Mouse (Mus musculus) adipocyte (in vitro differentiated cells): Measurements from ENCODE around the gene Ero1lb.
A peak's percentile ranks its signal among the peaks of the same experiment; 100 is the strongest.

ENCODE experiments used
- DNase-seq: peaks from one replicate; pipeline ENCODE4 v3.0.0-alpha.2; 2016; ENCODE audit warnings: low spot score

The Ero1lb gene

GRCm38 (mm10) chr13:12565621-12566390 is at the start of gene Ero1lb:
TSS of gene Ero1lb (plus strand) at chr13:12565874.
- peak; percentile 93 for DNase-seq

GRCm38 (mm10) chr13:12519371-12519770 is 46.3 kb upstream of the Ero1lb start:
- no peak for DNase-seq

GRCm38 (mm10) chr13:12519955-12520584 is 45.6 kb upstream of the Ero1lb start, which contains the start of gene Edaradd:
TSS of gene Edaradd (minus strand) at chr13:12520438.
- DNase-seq: no peak

- DNase-seq: no peak
Measured at GRCm38 (mm10) chr13:12522346-12522745, 43.3 kb upstream of the Ero1lb start.

- DNase-seq: no peak
Measured at GRCm38 (mm10) chr13:12525678-12526077, 40.0 kb upstream of the Ero1lb start.

- DNase-seq: no peak
Measured at GRCm38 (mm10) chr13:12534628-12535027, 31.0 kb upstream of the Ero1lb start.

- peak; percentile 41 for DNase-seq
Measured at GRCm38 (mm10) chr13:12537971-12538370, 27.7 kb upstream of the Ero1lb start.

GRCm38 (mm10) chr13:12539716-12540115 is 26.0 kb upstream of the Ero1lb start:
- DNase-seq: no peak

- no peak for DNase-seq
Measured at GRCm38 (mm10) chr13:12540119-12540518, 25.6 kb upstream of the Ero1lb start.

- DNase-seq: no peak
Measured at GRCm38 (mm10) chr13:12542006-12542981, 23.4 kb upstream of the Ero1lb start.

GRCm38 (mm10) chr13:12543246-12543645 is 22.4 kb upstream of the Ero1lb start:
- no peak for DNase-seq

- no peak for DNase-seq
Measured at GRCm38 (mm10) chr13:12543880-12544568, 21.6 kb upstream of the Ero1lb start.

- DNase-seq: no peak
Measured at GRCm38 (mm10) chr13:12554211-12554610, 11.5 kb upstream of the Ero1lb start.

GRCm38 (mm10) chr13:12559044-12559443 is 6.6 kb upstream of the Ero1lb start:
- DNase-seq: no peak

- no peak for DNase-seq
Measured at GRCm38 (mm10) chr13:12559462-12560120, 6.1 kb upstream of the Ero1lb start.

GRCm38 (mm10) chr13:12561729-12562128 is 3.9 kb upstream of the Ero1lb start:
- no peak for DNase-seq

GRCm38 (mm10) chr13:12562256-12562655 is 3.4 kb upstream of the Ero1lb start:
- DNase-seq: no peak

- no peak for DNase-seq
Measured at GRCm38 (mm10) chr13:12567936-12568335, 2.3 kb downstream of the Ero1lb start.

GRCm38 (mm10) chr13:12568597-12569469 is 3.2 kb downstream of the Ero1lb start:
- no peak for DNase-seq

GRCm38 (mm10) chr13:12569741-12570140 is 4.1 kb downstream of the Ero1lb start:
- DNase-seq: no peak
